Mouse (Mus musculus): ENCODE measurements around the gene Glod5. TPM values are rescaled to one million over a fixed set of nuclear protein-coding genes. Genes with fewer than 3 reads are reported as not detected.
"Not testable (repeated sequence)": the region's sequence is repeated elsewhere in the genome, so short reads cannot be mapped to it uniquely, and the experiment has no call there.

The Glod5 gene
- not detected for polyA plus RNA-seq (2017; shearing (Covaris generic))

DNA sequence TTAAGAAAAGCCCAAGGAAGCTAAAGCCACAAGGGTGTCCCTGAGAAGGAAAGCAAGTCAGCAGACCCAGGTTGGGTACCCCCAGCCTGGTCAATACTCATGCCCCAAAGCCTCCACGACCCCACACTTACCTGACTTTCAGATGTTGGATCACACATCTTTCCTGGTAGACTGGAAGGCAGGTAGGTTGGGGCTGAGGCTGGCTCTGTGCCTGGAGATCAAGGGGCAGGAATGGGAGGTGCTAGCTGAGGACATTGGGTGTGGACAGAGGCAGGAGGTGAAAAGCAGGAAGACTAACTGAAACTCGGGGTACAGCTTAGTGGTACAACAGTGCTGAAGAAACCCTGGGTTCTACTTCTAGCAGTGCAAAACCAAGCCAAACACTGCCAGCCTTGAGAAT is at the start of gene Glod5:
Gene Glod5 (minus strand): TSS at position 207 of the 400 bp plus-strand sequence.
- no peak for ATAC-seq

DNA sequence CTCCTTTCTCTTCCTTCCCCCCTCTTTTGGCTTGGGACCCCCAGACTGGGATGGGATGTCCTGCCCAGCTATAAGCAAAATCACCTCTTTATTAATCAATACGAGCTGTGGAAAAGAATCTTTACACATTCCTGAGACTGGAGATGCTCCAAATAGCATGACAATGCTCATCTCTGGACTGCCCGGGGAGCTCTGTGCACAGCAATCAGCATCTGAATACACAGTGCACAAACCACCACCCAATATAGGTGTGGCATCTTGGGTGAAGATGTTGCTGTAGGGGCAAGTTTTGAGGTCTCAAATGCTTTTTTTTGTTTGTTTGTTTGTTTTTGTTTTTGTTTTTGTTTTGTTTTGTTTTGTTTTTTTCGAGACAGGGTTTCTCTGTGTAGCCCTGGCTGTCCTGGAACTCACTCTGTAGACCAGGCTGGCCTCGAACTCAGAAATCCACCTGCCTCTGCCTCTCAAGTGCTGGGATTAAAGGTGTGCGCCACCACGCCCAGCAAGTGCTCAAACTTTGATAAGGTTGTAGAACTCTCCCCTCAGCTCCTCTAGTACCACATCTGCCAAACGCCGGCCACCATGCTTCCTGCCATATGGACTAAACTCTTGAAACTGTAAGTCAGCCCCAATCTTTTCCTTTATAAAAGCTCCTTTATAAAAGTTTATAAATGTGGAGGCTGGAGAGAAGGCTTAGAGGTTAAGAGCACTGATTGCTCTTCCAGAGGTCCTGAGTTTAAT is 32.9 kb upstream of the Glod5 start:
- not testable (repeated sequence) for ATAC-seq

DNA sequence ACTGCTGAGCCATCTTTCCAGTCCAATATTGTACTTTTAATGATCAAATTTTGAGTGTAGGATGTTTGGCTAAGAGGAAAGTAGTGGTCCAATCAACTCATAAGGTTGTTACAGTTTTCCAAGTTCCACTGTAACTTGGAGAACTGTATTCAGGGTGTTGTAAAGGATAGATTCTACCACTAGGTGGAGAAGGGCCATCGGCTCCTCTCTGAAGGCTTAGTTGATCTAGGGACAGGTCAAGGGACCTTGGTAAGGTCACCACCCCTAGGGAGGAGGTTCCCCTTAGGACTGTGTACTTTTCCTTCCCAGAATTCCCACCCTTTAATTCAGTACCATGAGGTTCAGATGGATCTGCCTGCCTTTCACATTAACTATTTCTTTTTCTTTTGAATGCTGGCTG is 14.7 kb upstream of the Glod5 start:
- no peak for ATAC-seq

DNA sequence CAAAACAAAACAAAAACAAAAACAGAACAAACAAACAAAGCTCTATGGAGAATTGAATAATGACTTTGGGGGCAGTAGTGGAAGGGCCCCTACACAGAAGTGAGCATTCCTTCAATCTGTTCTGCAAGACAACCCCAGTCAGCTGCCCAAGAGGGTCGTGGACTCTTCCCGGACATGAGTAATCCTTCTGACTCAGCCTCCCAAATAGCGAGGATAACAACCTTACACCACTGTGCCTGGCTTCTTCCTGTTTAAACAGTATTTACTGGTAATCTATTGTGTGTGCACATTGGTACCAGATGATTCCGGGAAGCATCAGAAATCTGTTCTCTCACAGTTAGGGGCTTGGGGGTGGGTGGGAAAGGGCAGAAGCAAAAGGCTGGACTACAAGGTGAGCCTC is 8.5 kb upstream of the Glod5 start:
- no peak for ATAC-seq

DNA sequence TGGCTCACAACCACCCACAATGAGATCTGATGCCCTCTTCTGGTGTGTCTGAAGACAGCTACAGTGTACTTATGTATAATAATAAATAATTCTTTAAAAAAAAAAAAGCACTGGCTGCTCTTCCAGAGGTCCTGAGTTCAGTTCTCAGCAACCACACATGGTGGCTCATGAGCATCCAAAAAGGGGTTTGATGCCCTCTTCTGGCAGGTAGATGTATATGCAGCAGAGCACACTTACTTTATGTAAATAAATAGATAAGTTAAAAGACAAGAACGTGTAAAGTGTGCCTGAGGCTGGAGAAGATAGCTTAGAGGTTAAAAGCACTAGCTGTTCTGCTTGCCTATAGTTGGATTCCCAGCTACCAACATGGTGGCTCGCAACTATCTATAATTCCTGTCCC is 6.5 kb upstream of the Glod5 start:
- no peak for ATAC-seq

DNA sequence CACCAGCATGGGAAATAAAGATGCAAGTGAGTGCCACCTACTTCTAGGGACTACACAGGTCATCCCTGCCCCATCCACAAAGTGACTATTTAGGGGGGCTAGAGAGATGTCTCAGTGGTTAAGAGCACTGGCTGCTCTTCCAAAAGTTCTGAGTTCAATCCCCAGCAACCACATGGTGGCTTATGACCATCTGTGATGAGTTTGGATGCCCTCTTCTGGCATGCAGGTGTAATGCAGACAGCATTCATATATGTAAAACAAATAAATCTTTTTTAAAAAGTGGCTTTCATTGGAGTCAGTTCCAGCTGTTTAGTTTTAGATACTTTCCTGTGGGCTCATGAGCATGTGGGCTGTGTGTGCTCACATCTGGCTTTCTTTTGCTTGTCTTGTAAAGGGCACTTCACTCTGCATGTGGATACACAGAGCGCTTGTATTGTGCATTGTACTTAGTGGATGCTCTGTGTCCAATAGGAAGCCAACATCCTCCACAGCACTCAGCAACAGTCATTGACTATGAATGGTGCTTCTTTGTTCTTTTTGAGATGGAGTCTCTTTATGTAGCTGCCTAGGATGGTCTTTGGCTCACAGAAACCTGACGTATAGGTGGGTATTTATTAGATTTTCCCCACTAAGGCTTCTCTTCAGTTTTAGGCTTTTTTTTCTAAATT is 2.0 kb upstream of the Glod5 start:
- no peak for ATAC-seq

DNA sequence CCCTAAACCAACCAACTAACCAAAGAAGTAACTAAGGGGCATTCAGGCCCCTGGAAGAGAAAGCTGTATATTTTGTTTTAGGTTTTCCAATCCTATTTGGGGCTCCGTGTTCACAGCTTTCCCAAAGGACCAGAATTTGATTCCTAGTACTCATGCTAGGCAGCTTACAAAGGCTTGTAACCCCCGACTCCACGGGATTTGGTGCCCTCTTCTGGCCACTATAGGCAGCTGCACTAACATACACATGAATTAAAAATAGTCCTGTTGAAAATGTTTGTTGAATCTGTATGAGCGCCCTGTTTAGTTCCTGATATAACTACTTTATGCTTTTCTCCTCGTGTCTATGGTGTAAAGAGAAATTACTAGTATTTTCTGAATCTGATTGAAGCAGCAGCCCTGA is 1.1 kb downstream of the Glod5 start:
- ATAC-seq, result peak; percentile 41

DNA sequence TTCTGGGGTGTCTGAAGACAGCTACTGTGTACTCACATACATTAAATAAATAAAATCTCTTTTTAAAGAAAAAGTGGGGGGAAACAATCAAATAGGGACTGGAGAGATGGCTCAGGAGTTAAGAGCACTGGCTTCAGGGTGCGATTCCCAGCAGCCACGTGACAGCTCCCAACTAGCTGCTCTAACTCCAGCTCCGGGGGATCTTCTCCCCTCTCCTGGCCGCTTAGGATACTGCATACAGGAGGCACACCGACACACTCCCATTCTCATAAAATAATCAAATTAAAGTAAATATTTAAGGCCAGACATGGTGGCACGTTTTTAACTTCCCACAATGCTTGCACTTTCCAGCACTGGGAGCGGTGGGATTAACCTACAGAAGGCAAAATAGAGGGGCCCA is 2.6 kb downstream of the Glod5 start:
- not testable (repeated sequence) for ATAC-seq

DNA sequence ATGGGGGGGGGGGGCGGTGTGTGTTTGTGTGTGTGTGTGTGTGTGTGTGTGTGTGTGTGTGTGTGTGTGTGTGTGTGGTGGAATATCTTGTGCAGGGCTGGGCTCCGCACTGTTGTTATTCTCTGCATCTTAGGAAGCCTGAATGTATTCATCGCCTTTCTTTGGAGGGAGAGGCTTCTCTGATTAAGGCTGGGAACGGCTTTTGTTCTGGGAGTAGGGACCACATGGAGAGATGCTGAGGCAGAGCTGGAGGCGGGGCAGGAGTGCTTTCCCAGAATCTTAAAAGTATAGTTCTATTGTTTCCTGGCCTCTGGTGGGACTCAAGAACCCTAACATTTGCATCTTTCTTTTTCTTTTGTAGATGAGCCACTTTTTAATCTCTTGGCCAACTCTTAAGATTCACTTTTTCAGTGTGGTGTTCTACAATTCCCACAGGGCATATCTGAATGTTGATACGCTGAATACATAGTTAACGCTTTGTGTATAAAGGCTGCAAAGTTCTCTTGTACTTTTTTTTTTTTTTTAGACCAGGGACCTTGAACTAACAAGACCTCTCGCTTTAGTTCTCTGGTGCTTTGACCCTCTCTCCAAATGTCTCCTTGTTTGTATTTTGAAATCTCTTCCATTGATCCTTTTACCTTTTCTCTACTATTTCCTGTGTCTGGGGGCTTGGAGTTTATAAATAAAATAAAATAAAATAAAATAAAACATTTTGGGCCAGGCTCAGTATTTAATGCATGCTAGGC is 4.5 kb downstream of the Glod5 start:
- no peak for ATAC-seq

DNA sequence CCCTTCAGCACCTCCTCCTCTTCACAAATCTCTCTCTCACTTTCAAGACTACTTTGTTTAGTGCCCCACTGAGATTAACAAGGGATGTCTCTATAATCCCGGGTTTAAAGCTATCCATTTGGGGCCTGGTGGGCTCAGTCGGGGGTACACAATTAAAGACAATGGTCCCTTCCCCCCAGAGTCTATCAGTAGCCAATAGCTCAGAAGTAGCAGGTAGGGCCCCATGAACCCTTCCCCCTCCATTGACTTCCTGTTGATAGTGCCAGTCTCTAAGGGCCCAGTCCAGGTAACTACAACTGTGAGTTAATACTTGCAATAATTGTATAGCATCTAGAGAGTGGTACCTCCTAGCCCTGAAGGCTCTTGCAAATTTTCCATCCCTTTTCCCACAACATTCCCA is 5.1 kb downstream of the Glod5 start:
- no peak for ATAC-seq

DNA sequence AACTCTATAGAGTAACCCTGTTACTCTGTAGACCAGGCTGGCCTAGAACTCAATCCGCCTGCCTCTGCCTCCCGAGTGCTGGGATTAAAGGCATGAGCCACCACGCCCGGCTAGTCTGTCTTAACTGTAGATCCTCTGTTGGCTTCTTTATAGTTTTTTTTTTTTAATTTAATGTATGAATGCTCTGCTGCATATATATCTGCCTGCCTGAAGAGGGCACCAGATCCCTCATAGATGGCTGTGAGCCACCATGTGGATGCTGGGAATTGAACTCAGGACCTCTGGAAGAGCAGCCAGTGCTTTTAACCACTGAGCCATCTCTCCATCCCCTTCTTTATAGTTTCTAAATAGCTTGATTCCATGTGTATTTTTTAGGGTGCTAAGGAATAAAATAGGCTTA is 8.9 kb downstream of the Glod5 start:
- not testable (repeated sequence) for ATAC-seq

DNA sequence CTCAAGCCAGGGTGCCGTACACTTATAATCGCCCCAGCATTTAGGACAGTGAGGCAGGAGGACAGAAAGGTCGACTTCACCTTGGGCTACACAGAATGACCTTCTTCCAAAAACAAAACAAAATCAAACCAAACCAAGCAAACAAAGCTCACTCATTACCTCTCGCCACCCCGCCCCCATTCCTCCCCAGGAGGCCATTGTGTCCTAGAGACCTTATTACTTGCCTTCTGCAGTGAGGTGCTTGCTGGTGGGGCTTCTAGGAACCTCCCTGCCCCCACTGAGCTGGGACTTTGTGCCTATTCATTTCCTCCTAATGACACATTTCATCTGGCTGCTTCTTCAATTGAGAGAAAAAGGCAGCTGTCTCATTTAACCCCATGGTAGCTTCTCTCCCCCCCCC is 9.7 kb downstream of the Glod5 start:
- ATAC-seq, result no peak

DNA sequence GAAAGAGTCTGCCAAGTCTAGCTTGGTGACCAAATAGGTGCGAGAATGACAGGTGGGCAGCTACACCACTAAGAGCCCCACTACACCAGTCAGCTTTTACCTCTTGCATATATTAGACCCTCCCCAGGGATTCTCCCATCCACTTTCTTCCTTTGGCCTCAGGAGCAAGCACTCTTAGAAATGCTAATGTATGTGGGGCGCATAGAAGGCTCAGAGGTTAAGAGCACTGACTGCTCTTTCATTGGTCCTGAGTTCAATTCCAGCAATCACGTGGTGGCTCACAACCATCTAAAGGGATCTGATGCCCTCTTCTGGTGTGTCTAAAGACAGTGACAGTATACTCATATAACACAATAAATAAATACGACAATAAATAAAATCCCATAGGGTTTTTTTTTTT is 15.3 kb downstream of the Glod5 start:
- no peak for ATAC-seq

DNA sequence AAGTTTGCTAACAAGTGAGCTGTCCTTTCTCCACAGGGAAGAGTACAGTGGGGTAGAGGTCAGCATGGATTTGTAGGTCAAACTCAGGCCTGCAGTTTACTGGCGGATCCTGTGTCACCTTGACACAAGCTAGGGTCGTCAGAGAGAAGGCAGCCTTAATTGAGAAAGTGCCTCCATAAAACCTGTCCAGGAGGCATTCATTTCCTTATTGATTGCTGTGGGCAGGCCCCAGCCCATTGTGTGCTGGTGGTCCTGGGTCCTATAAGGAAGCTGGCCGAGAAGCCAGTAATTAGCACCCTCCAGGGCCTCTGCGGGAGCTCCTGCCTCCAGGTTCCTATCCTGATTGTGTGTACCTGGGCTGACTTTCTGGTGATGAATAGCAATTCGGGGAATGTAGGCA is 16.3 kb downstream of the Glod5 start:
- no peak for ATAC-seq

DNA sequence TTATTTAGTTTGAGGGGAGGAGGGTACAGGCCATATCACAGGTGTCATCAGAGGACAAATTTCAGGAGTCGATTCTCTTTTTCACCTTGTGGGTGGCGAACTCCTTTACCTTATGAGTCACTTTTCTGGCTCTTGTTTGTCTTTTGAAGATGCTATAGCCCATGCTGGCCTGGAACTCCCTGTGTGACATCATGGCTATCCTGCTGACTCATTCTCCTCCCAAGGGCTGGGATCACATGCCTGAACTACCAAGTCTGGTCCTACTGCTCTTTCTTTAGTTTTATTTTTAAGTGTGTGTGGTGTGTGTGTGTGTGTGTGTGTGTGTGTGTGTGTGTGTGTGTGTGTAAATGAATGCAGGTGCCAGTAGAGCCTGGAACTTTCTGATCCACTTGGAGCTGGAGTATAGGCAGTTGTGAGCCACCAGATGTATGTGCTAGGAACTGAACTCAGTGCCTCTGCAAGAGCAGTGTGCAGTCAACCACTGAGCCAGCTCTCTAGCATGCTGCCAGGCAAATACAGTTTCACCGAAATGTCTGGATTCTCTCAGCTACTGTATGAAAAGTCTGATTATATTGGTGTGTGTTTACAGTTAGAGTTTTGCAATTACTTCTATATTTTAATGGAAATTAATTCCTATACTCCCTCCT is 17.6 kb downstream of the Glod5 start:
- ATAC-seq, result no peak

DNA sequence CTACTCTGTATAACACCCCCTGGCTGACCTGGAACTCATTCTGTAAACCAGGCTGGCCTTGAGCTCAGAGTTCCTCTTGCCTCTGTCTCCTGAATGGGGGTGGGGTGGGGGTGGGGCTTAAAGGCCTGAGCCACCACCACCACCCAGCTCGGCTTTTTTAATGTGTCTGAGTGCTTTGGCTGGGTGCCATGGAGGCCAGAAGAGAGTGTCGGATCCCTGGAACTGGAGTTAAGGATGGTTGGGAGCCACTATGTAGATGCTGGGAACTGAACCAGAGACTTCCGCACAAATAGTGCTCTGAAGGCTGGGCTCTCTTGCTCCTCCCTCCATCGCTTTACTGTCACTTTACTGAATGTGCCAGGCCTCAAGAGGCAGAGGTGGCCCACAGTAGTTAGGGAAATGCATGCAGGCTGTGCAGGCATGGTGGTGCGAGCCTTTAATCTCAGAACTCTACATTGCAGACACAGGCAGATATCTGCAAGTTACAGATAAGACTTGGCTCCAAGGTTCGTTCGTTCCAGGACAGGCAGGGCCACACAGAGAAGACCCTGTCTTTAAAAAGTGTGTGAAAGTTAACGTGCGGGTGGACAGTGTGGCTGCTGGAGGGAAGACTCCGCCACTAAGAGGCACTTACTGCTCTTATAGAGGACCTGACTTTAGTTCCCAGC is 25.1 kb downstream of the Glod5 start:
- no peak for ATAC-seq

DNA sequence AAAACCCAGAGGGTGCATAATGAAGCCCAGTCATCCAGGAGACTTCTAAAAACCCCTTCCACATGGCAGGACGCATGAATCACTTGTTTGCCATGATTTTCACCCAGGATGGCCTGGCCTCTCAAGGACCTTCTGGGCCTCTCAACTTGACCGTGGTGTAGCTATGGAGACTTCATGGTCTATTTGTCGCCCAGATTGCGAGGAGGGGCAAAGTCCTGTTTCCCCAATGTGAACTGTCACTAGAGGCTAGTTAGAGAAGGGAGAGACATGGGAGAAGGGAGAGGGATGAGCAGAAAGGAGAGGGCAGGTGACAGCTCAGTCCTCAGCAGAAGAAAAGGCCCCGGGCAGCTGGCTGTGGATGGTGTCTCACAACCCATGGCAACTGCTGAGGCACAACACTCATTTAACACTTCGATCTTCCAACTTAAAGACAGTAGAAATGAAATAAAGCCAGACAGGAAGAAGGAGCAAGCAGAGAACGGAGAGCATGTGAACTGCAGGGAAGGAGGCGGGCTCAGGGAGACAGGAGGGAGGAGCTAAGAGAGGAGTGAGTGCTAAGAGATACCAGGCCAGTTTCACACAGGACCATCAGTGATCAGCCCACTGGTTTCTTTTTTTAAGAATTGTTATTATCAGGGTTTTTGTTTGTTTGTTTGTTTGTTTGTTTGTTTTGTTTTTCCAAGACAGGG is 25.8 kb downstream of the Glod5 start:
- no peak for ATAC-seq

DNA sequence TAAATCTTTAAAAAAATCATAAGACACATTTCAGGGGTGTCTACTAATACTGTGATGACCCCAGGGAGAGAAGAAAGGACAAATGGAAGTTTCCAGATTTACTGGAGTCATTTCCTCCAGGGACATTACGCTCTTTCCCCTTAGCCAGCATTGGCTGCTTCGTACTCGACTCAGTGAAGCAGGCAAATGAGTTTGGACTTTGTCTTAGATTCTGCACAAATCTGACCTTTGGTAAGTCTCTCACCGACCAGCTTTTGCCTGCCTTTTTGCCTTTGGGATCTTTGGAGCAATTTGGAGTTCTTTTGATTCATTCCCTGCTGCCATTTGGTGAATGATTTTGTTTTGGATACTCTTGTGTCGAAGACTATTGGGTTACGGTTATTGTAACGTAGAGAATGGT is 36.9 kb downstream of the Glod5 start:
- ATAC-seq, result no peak

DNA sequence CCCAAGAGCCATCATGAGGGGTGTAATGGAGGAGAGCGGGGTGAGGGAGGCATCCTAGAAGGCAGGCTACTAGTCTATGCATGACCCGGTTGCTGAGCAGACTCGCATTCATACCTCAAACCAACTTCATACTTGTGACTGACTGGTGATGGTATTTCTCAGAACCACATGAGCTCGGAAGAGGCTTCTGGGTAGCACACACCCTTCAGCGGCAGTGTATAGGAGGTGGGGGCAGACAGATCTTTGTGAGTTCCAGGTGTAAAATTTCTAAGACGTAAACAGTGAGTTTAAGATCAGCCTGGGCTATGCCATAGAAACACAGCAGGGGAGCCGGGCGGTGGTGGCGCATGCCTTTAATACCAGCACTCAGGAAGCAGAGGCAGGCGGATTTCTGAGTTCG is 40.4 kb downstream of the Glod5 start, which contains the start of gene Gata1:
Gene Gata1 (minus strand): TSS at position 180 of the 400 bp plus-strand sequence.
- ATAC-seq, result peak; percentile 68

DNA sequence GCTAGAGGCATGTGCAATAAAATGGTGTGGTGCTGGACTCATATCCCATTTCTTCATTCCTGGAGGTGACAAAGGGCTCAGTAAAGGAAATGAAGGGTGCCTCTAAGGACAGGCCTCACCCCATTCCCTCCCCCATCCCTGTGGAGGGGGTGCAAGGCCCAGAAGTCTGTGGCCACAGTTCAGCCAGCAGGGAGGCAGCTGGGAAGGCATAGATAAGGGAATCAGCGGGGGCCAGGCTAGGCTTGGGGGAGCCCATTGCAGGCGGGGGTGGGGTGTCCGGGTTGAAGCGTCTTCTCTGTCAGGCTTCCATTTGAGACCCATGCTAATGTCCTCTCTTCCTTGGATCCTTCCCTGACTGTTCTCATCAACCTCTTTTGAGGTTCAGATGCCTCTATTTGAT is 47.0 kb downstream of the Glod5 start:
- no peak for ATAC-seq

DNA sequence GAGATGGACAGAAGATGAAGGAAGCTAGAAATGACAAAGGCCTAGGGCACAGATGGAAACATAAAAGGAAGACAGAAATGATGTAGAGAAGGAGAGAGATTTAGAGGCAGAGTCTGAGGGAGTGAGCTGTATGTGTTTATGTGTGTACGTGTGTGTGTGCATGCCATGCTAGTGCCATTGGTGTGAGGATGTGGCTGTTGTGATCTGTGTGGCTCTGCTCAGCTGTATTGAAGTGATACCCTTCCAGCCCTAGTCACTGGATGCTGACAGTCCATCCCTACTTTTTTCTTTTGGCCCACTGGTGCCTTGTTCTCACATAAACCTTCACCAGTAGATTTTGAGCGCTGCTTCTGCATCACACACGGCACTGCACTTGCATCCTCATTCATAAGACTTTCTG is 49.4 kb downstream of the Glod5 start:
- ATAC-seq, result no peak

DNA sequence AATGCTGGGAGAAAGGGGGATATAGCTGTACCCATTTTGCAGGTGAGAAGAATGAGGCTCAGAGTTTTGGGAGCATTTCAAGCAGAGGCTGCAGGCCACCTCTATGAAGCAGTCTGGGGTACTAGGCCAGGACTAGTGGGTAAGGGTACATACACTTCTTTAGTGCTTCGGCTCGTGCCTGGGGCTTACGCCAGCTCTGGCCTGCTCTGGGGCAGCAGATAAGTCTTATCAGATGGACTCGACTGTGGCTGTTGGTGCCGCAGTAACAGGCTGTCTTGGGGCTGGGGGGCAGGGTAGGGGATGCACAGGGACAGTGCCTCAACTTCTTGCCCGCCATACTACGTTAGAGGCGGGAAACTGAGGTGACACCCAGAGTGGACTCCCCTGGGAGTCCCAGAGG is 50.1 kb downstream of the Glod5 start:
- ATAC-seq, result no peak
